Mouse (Mus musculus) neural tube, embryonic 11.5 days (tissue): ENCODE results near the gene Ccnq. TPM values are rescaled to one million over a fixed set of nuclear protein-coding genes. Genes with fewer than 3 reads are reported as not detected.

Source experiments
- ATAC-seq: fragments of 200-750 bp; cut with Nextera tagmentation; 2 replicates; pipeline ENCODE4 v1.8.0; 2017; ENCODE audit warnings: moderate number of reproducible peaks, mild to moderate bottlenecking, moderate TSS enrichment, moderate library complexity; ENCODE audit not compliant: insufficient read depth, low FRiP score, low TSS enrichment
- DNase-seq: peaks from one replicate; pipeline ENCODE4 v3.0.0-alpha.2; 2015; ENCODE audit warnings: low spot score
- H3K27ac ChIP-seq: fragments of 300-500 bp; sonication (generic); 2 replicates; pipeline ENCODE4 v1.5.1; 2014; ENCODE audit warnings: low read depth, mild to moderate bottlenecking, low read length
- H3K27me3 ChIP-seq: fragments of 300-500 bp; sonication (generic); 2 replicates; pipeline ENCODE4 v1.6.1; 2014; ENCODE audit warnings: mild to moderate bottlenecking, low read length, mixed read lengths; ENCODE audit not compliant: control insufficient read depth, insufficient read depth
- H3K36me3 ChIP-seq: fragments of 300-500 bp; sonication (generic); 2 replicates; pipeline ENCODE4 v1.6.1; 2014; ENCODE audit warnings: mild to moderate bottlenecking, low read length, moderate library complexity, mixed read lengths; ENCODE audit not compliant: control insufficient read depth, insufficient read depth
- H3K4me1 ChIP-seq: fragments of 300-500 bp; sonication (generic); 2 replicates; pipeline ENCODE4 v1.6.1; 2014; ENCODE audit warnings: low read length, mixed read lengths; ENCODE audit not compliant: control insufficient read depth, insufficient read depth
- H3K4me2 ChIP-seq: fragments of 300-500 bp; sonication (generic); 2 replicates; pipeline ENCODE4 v1.6.1; 2014; ENCODE audit warnings: low read depth, mild to moderate bottlenecking, moderate library complexity
- H3K4me3 ChIP-seq: fragments of 300-500 bp; sonication (generic); 2 replicates; pipeline ENCODE4 v1.5.1; 2014; ENCODE audit warnings: low read depth, low read length
- H3K9ac ChIP-seq: fragments of 300-500 bp; sonication (generic); 2 replicates; pipeline ENCODE4 v1.6.1; 2014; ENCODE audit warnings: mild to moderate bottlenecking, low read length
- H3K9me3 ChIP-seq: fragments of 300-500 bp; sonication (generic); 2 replicates; pipeline ENCODE4 v1.6.1; 2016; ENCODE audit warnings: low read length; ENCODE audit not compliant: control insufficient read depth
- WGBS: fragments of 180-500 bp; shearing (Covaris S2); extraction: QIAGEN DNeasy Blood & Tissue Kit; methylation state at CpG from one replicate; pipeline ENCODE4 v1.1.7; 2014; 5-methylcytosine and 5-hydroxymethylcytosine counted together
- polyA plus RNA-seq: library from polyadenylated mRNA; unstranded; fragments of >200 nt; fragmentation: Nextera tagmentation; extraction: Ambion mirVana; gene quantifications from 2 replicates; pipeline ENCODE4 v1.2.1, GENCODE M21; 2014

Gene Ccnq
- polyA plus RNA-seq, 1 experiment from 2014 or later: 38.9 TPM

DNA sequence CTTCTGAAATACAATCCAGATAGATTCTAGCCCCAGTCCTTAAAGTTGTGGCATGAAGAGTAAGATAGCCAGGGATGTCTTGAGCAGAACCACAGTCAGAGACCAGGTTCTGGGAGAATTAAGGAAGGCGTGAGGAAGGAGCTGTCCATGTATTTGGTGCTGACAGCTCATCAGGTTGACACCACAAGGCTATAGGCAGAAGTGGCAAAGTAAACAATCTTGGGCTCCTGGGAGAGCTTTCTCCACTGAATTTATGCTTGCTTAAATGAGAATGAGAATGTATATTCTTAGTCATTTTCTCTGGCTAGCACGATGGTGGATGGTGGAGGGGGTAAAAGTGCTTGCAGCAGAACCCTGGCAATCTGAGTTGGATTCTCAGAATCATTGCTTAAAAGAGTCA, 20.6 kb downstream of the Ccnq start:
- DNase-seq (no peak), ATAC-seq (no peak)
- WGBS: 24% methylated on average over 2 of the region's 2 CpGs

DNA sequence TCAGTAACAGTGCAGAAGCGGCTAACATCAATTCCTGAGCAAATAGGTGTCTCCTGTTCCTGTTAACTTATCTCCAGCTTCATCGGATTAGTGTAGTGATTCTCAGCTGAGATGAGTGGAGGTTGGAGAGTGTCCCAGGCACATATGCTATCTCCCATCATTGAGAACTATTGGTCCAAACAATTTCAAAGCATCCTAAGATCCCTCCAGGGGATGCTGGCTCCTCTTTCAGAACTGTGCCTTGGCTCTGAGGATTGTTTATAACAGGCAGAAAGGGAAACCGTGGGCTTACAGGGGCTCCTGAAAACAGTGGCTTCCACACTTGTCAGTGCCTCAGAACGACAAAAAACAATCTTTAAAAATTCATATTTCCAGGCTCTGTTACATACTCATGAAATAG, 23.5 kb downstream of the Ccnq start:
- DNase-seq (no peak), ATAC-seq (no peak)
- Histone ChIP-seq H3K4me2 (no peak overlapping the region), H3K27ac (no peak overlapping the region), H3K27me3 (no peaks in the 10 kb centered on the region), H3K4me3 (no peak overlapping the region), H3K9me3 (no peaks in the 10 kb centered on the region), H3K36me3 (no peaks in the 10 kb centered on the region), H3K9ac (no peak overlapping the region), H3K4me1 (no peaks in the 10 kb centered on the region)
- WGBS: 75% methylated on average over 4 of the region's 4 CpGs

More for the DNA sequence above, 20.6 kb downstream of the Ccnq start:
- Histone ChIP-seq H3K9ac (no peak overlapping the region), H3K27me3 (no peaks in the 10 kb centered on the region), H3K4me2 (no peak overlapping the region), H3K9me3 (no peaks in the 10 kb centered on the region), H3K36me3 (no peaks in the 10 kb centered on the region), H3K4me1 (no peaks in the 10 kb centered on the region), H3K27ac (no peak overlapping the region), H3K4me3 (no peak overlapping the region)

- Histone ChIP-seq H3K4me1 (no peaks in the 10 kb centered on the region), H3K4me3 (no peak overlapping the region), H3K27me3 (no peaks in the 10 kb centered on the region), H3K27ac (no peak overlapping the region), H3K9ac (no peak overlapping the region), H3K9me3 (no peaks in the 10 kb centered on the region), H3K4me2 (no peak overlapping the region), H3K36me3 (no peaks in the 10 kb centered on the region)
- WGBS: 84% methylated on average over 3 of the region's 3 CpGs
- DNase-seq (no peak), ATAC-seq (no peak)
These were observed 25.2 kb downstream of the Ccnq start for GRCm38 (mm10) chr11:78726366-78726765.

DNA sequence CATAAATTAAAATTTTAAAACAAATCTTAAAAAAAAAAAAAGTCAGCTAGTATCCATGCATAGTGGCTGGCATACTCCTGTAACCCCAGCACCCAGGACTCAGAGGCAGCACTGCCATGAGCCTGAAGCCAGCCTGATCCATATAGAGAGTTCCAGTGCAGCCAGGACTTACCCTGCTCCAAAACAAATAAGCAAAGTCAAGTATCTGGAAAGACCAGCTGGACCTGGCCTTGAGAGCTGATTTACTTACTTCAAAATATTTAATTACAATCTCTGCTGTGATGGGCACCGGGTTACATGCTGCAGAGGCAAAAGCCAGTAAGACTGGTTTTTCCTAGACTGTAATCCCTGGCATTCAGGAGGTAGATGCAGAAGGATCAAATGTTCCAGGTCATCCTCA, 26.7 kb downstream of the Ccnq start:
- Histone ChIP-seq H3K4me2 (no peak overlapping the region), H3K36me3 (no peaks in the 10 kb centered on the region), H3K27ac (no peak overlapping the region), H3K27me3 (no peaks in the 10 kb centered on the region), H3K4me1 (no peaks in the 10 kb centered on the region), H3K9ac (no peak overlapping the region), H3K9me3 (no peaks in the 10 kb centered on the region), H3K4me3 (no peak overlapping the region)
- WGBS: 81% methylated on average over 1 of the region's 1 CpGs
- DNase-seq: no peak
- ATAC-seq: no peak

DNA sequence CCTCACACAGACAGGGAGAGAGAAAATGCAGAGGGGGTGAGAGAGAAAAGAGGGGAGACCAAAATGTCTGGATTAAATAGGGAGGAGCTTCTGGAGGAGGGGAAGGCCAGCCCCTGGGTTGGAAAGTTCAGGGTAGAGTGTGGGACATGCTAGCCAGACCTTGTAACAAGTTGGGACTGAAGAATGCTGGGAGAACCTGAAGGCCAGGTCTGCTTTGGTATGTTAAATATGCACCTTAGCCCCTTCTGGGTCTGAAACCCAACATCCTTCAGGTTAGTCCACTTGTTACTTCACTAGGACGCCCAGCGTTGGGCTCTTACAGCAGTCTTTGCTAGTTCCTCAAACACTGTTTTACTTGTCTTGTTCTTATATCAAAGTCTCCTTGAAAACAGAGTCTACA, 30.1 kb downstream of the Ccnq start:
- Histone ChIP-seq H3K4me2 (no peak overlapping the region), H3K9ac (no peak overlapping the region), H3K36me3 (no peaks in the 10 kb centered on the region), H3K27me3 (no peaks in the 10 kb centered on the region), H3K4me3 (no peak overlapping the region), H3K27ac (no peak overlapping the region), H3K9me3 (no peaks in the 10 kb centered on the region), H3K4me1 (no peaks in the 10 kb centered on the region)
- DNase-seq (no peak), ATAC-seq (no peak)
- 76% methylated on average over 2 of the region's 2 CpGs for WGBS

- no peak for ATAC-seq
- Histone ChIP-seq H3K4me1 (no peaks in the 10 kb centered on the region), H3K27me3 (no peaks in the 10 kb centered on the region), H3K9me3 (no peaks in the 10 kb centered on the region), H3K9ac (no peak overlapping the region), H3K27ac (no peak overlapping the region), H3K36me3 (no peaks in the 10 kb centered on the region), H3K4me3 (no peak overlapping the region), H3K4me2 (no peak overlapping the region)
- DNase-seq: no peak
- 76% methylated on average over 4 of the region's 4 CpGs for WGBS
These were observed 33.9 kb downstream of the Ccnq start for GRCm38 (mm10) chr11:78717655-78718054.

GRCm38 (mm10) chr11:78708642-78709041, 42.9 kb downstream of the Ccnq start:
- Histone ChIP-seq H3K9ac (no peak overlapping the region), H3K4me1 (no peaks in the 10 kb centered on the region), H3K36me3 (no peaks in the 10 kb centered on the region), H3K4me2 (no peak overlapping the region), H3K9me3 (no peaks in the 10 kb centered on the region), H3K27me3 (no peaks in the 10 kb centered on the region), H3K4me3 (no peak overlapping the region), H3K27ac (no peak overlapping the region)
- DNase-seq: no peak
- 77% methylated on average over 2 of the region's 2 CpGs for WGBS
- no peak for ATAC-seq

DNA sequence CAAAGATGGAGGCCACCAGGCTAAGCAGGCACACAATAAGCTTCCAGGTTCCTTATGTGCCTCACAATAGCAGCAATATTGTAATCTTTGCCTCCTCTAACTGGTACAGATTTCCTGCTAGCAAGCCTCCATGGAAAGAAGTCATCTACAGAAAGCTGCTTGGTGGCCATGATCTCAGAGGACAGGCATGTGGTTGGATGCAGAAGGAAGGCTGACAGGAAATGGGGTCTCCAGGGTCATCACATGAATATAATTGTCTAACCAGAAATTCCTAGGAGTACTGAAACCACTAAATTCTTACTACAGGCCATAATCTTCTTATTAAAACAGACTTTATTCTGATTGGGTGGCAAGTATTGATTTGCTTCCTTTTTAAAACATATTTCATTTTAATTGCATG, 45.5 kb downstream of the Ccnq start:
- Histone ChIP-seq H3K4me2 (no peak overlapping the region), H3K27ac (no peak overlapping the region), H3K4me1 (no peaks in the 10 kb centered on the region), H3K36me3 (no peaks in the 10 kb centered on the region), H3K4me3 (no peak overlapping the region), H3K9ac (no peak overlapping the region), H3K27me3 (no peaks in the 10 kb centered on the region), H3K9me3 (no peaks in the 10 kb centered on the region)
- DNase-seq (no peak), ATAC-seq (no peak)

DNA sequence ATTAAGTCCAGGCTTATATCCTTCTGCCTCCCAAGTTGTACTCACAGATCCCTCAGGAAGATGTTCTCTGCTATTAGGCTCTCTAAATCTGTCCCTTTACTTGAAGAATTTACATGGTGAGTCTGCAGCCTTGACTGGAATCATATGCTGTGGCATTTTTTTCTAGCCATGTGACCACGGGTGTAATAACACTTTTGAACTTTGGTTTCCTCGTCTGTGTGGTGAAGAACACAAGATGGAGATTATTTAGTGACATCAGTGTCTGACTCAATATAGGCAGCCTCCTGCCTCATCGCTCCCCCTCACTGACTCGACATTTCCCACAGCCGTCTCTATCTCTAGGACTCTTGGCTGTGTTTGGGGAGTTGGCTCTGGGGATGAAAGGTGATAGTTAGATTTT, 48.4 kb downstream of the Ccnq start:
- no peak overlapping the region for H3K4me2 ChIP-seq
- no peak overlapping the region for H3K27ac ChIP-seq
- WGBS: 92% methylated on average over 5 of the region's 5 CpGs
- no peaks in the 10 kb centered on the region for H3K9me3 ChIP-seq
- no peak overlapping the region for H3K9ac ChIP-seq
- no peak overlapping the region for H3K4me3 ChIP-seq
- no peaks in the 10 kb centered on the region for H3K4me1 ChIP-seq
- ATAC-seq: no peak
- DNase-seq: no peak
- H3K36me3 ChIP-seq: no peaks in the 10 kb centered on the region
- no peaks in the 10 kb centered on the region for H3K27me3 ChIP-seq
